11 mouse cellular contexts compared by ENCODE assay signal in the genomic region with DNA sequence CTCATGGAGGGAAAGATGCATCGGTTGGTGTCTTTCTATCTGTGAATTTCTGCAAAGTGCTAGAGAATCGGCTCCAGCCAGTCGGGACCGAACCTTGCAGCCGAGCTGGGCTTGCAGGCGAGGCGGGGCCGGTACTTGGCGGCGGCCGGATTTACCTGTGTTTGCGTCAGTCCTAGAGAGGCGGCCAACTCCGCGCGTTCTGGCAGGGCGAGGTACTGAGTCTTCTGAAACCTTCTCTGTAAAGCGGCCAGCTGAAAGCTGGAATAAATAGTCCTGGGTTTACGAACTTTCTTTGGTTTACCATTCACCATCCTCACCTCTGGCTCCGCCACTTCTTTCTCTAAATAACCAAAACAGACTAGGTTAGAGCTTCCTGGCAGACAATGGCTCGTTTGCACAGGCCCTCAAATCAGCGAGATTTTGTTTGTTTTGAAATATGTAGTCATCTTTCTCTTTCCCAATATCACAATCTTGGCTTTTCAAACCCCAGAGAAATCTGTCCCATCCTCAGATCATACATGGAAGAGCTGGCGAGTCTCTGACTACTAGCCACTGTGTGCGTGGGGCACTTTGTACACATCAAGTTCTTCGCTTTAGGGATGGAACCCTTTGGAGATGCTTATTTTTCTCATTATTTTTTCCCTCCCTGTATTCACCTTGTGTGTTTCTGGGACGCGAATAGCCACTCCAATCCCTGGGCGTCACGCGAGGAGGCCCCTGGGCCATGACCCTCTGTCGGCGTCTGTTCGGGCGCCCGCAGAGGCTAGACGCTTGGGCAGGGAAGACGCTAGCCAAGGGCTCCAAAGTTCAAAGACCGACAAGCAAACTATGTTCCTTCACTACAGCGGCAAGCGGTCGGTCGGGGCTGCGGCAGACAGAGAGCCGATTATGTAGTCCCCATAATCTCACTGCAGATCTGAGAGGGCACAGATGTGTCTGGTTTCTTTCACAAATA. TPM values are rescaled to one million over a fixed set of nuclear protein-coding genes. Genes with fewer than 3 reads are reported as not detected.
DNase-seq lines count a peak whose midpoint lies in the region; ATAC-seq and TF ChIP-seq lines count a peak whose summit lies in the region.
"Had no signal": no experiment of that assay in that cellular context is flagged by ENCODE, and none has a peak within 500 bp of the region (broad histone marks: within the 10 kb centered on the region; RNA-seq: fewer than 3 reads in every experiment).

No protein-coding gene starts in this region.

- 0 out of 2 replicates have a peak overlapping the region, but pooled peaks have one; percentile 16 for H3K4me3 ChIP-seq in heart, embryonic 11.5 days (ENCODE audit: low read depth, low read length)
- H3K4me3 ChIP-seq in midbrain, embryonic 10.5 days: peak overlapping the region; percentile 26; the same call in 1 of the 2 replicates
- H3K4me3 ChIP-seq in midbrain, postnatal 0 days (ENCODE audit: low read depth, low read length): no peak overlapping the region
- H3K4me3 ChIP-seq in stomach, embryonic 16.5 days (replicated peaks; ENCODE audit: low read length): peak overlapping the region; percentile 4; the same call in 1 of the 2 replicates
- H3K4me3 ChIP-seq: gastrocnemius, adult 2 months had no signal

- peak overlapping the region; percentile 22; the same call in 1 of the 2 replicates for H3K4me2 ChIP-seq in heart, embryonic 11.5 days
- no peak overlapping the region for H3K4me2 ChIP-seq in midbrain, postnatal 0 days (ENCODE audit: low read depth, low read length, poor library complexity, severe bottlenecking)
- no peak overlapping the region for H3K4me2 ChIP-seq in stomach, embryonic 16.5 days (ENCODE audit: low read depth, low read length)

- no peak for ATAC-seq in heart, embryonic 11.5 days (replicated peaks; ENCODE audit: insufficient number of reproducible peaks, low FRiP score, low TSS enrichment)
- ATAC-seq in midbrain, postnatal 0 days (ENCODE audit: low FRiP score): no peak
- ATAC-seq in stomach, embryonic 16.5 days (ENCODE audit: insufficient read depth, low FRiP score): no peak

- H3K4me1 ChIP-seq in heart, embryonic 11.5 days (ENCODE audit: control insufficient read depth, insufficient read depth, low read length): peaks cover 14% of the 10 kb centered on the region
- H3K4me1 ChIP-seq in midbrain, embryonic 10.5 days: peaks cover 43% of the 10 kb centered on the region
- H3K4me1 ChIP-seq in midbrain, postnatal 0 days (ENCODE audit: insufficient read depth, low read length): 0 out of 2 replicates have a peak, but pooled peaks cover 6% of the 10 kb centered on the region
- H3K4me1 ChIP-seq in stomach, embryonic 16.5 days (ENCODE audit: control insufficient read depth, insufficient read depth, low read length): peaks cover 8% of the 10 kb centered on the region

- no peaks in the 10 kb centered on the region for H3K9me3 ChIP-seq in heart, embryonic 11.5 days (replicated peaks; ENCODE audit: control insufficient read depth, low read length)
- H3K9me3 ChIP-seq in midbrain, embryonic 10.5 days (replicated peaks): no peaks in the 10 kb centered on the region
- H3K9me3 ChIP-seq in midbrain, postnatal 0 days (ENCODE audit: low read length): no peaks in the 10 kb centered on the region
- no peaks in the 10 kb centered on the region for H3K9me3 ChIP-seq in stomach, embryonic 16.5 days (replicated peaks; ENCODE audit: control insufficient read depth, low read length)

- no peak for TF ChIP-seq CTCF in midbrain, postnatal 0 days (IDR thresholded peaks at IDR 0.05)

- no peak overlapping the region for H3K27ac ChIP-seq in heart, embryonic 11.5 days (ENCODE audit: low read depth, low read length)
- H3K27ac ChIP-seq in midbrain, embryonic 10.5 days (replicated peaks): no peak overlapping the region
- no peak overlapping the region for H3K27ac ChIP-seq in midbrain, postnatal 0 days (ENCODE audit: low read depth, low read length)
- no peak overlapping the region for H3K27ac ChIP-seq in stomach, embryonic 16.5 days (ENCODE audit: low read length)
- H3K27ac ChIP-seq: gastrocnemius, adult 2 months had no signal

- no peak for DNase-seq in heart, postnatal 4 days
- peak; percentile 56 for DNase-seq in midbrain, embryonic 10.5 days (ENCODE audit: low spot score)
- DNase-seq in midbrain, postnatal 0 days (ENCODE audit: low spot score): no peak
- DNase-seq in kidney, postnatal 36 days: peak; percentile 46 to 64
- no peak for DNase-seq in right cerebral cortex, postnatal 4 days
- no peak for DNase-seq in adrenal gland, postnatal 10 days
- DNase-seq: cerebellum, adult 18-20 months; gastrocnemius, adult 2 months; lung, postnatal 4 days had no signal

- peaks cover 89% of the 10 kb centered on the region for H3K27me3 ChIP-seq in heart, embryonic 11.5 days (ENCODE audit: control insufficient read depth, insufficient read depth, low read length)
- peaks cover 100% of the 10 kb centered on the region for H3K27me3 ChIP-seq in midbrain, embryonic 10.5 days (ENCODE audit: low read depth, poor library complexity, severe bottlenecking)
- peaks cover 79% of the 10 kb centered on the region for H3K27me3 ChIP-seq in midbrain, postnatal 0 days (ENCODE audit: insufficient read depth, low read length)
- peaks cover 88% of the 10 kb centered on the region for H3K27me3 ChIP-seq in stomach, embryonic 16.5 days (ENCODE audit: control insufficient read depth, insufficient read depth, low read length)

- no peak overlapping the region for H3K9ac ChIP-seq in heart, embryonic 11.5 days (ENCODE audit: low read depth, low read length)
- H3K9ac ChIP-seq in midbrain, postnatal 0 days (replicated peaks; ENCODE audit: low read length, poor library complexity, severe bottlenecking): no peak overlapping the region
- no peak overlapping the region for H3K9ac ChIP-seq in stomach, embryonic 16.5 days (ENCODE audit: low read length)

- under 1% methylated on average over 44 of the region's 44 CpGs for WGBS in heart, embryonic 11.5 days (ENCODE audit: insufficient replicate concordance)
- 1% methylated on average over 44 of the region's 44 CpGs for WGBS in midbrain, embryonic 10.5 days
- 2% methylated on average over 44 of the region's 44 CpGs for WGBS in midbrain, postnatal 0 days
- WGBS in stomach, embryonic 16.5 days: 4% methylated on average over 44 of the region's 44 CpGs

- H3K36me3 ChIP-seq in heart, embryonic 11.5 days (ENCODE audit: control insufficient read depth, insufficient read depth, low read length): no peaks in the 10 kb centered on the region
- H3K36me3 ChIP-seq in midbrain, embryonic 10.5 days: no peaks in the 10 kb centered on the region
- H3K36me3 ChIP-seq in midbrain, postnatal 0 days (ENCODE audit: insufficient read depth, low read length): no peaks in the 10 kb centered on the region
- H3K36me3 ChIP-seq in stomach, embryonic 16.5 days (ENCODE audit: control insufficient read depth, insufficient read depth, low read length): no peaks in the 10 kb centered on the region

RNA-seq across cellular contexts. Expression of a gene that starts 2.2 kb away (rescaled TPM):
- 0.93 and 1.2 TPM in 2 replicates for polyA plus RNA-seq in heart, embryonic 11.5 days (2014; fragmentation: Nextera tagmentation; extraction: Ambion mirVana)
- under 1 TPM; 0.43 to 0.50 TPM for total RNA-seq in heart, postnatal 4 days (2021)
- 4.5 and 8.9 TPM in 2 replicates for polyA plus RNA-seq in midbrain, embryonic 10.5 days (2016; fragmentation: Nextera tagmentation; extraction: Ambion mirVana)
- 0.49 and 0.76 TPM in 2 replicates for total RNA-seq in midbrain, postnatal 0 days (2014; rRNA removed)
- polyA plus RNA-seq in midbrain, postnatal 0 days (2015; fragmentation: Nextera tagmentation; extraction: Ambion mirVana): 3.3 and 6.7 TPM in 2 replicates
- polyA plus RNA-seq in stomach, embryonic 16.5 days (2015; fragmentation: Nextera tagmentation; extraction: Ambion mirVana): 3.5 and 3.9 TPM in 2 replicates
- 1 to 10 TPM in 1 of 2 experiments, under 1 TPM in 1; 0.76 to 1.2 TPM for total RNA-seq in adrenal gland, postnatal 10 days (2021)
- total RNA-seq: gastrocnemius, adult 2 months had no signal

RNA-seq across cellular contexts. Expression of a gene that starts 16.5 kb away (rescaled TPM):
- 0.47 TPM in 1 of 2 replicates, not detected in the other for polyA plus RNA-seq in heart, embryonic 11.5 days (2014; fragmentation: Nextera tagmentation; extraction: Ambion mirVana)
- not detected for total RNA-seq in heart, postnatal 4 days (2021)
- polyA plus RNA-seq in midbrain, embryonic 10.5 days (2016; fragmentation: Nextera tagmentation; extraction: Ambion mirVana): 0.48 and 0.79 TPM in 2 replicates
- total RNA-seq in midbrain, postnatal 0 days (2014; rRNA removed): 0.57 and 1.5 TPM in 2 replicates
- polyA plus RNA-seq in midbrain, postnatal 0 days (2015; fragmentation: Nextera tagmentation; extraction: Ambion mirVana): 0.81 and 1.1 TPM in 2 replicates
- polyA plus RNA-seq in stomach, embryonic 16.5 days (2015; fragmentation: Nextera tagmentation; extraction: Ambion mirVana): 0.27 and 0.47 TPM in 2 replicates
- total RNA-seq in adrenal gland, postnatal 10 days (2021): under 1 TPM in 1 of 2 experiments, not detected in 1; 0.57 TPM
- total RNA-seq: gastrocnemius, adult 2 months had no signal

Comparison
In these comparisons a context has a peak if more than half of its experiments do, and no peak if none do; other contexts are left out.
1. DNase-seq: peak in midbrain, embryonic 10.5 days (single experiment) and kidney, postnatal 36 days (2 of 2); none in heart, postnatal 4 days (single experiment), midbrain, postnatal 0 days (single experiment), right cerebral cortex, postnatal 4 days (single experiment) and adrenal gland, postnatal 10 days (single experiment).